Mouse (Mus musculus) adrenal gland, adult 2 months (tissue): ENCODE measurements around the gene Iqsec1. TPM values are rescaled to one million over a fixed set of nuclear protein-coding genes. Genes with fewer than 3 reads are reported as not detected.
A peak's percentile ranks its signal among the peaks of the same experiment; 100 is the strongest.

ENCODE experiments used
- DNase-seq: peaks from one replicate; pipeline ENCODE4 v3.0.0; 2021
- polyA plus RNA-seq: library from polyadenylated mRNA; depleted of rRNA; stranded (reverse); fragments of >200 nt; gene quantifications from 2 replicates; pipeline ENCODE4 v1.2.3, GENCODE M21; 2012
- total RNA-seq, 2 experiments: library from RNA; stranded (reverse); gene quantifications; 2 replicates each; pipeline ENCODE4 v1.2.3; 2021

The Iqsec1 gene
- total and polyA plus RNA-seq, 3 experiments, result 101 to 168 (median 123) TPM

DNA sequence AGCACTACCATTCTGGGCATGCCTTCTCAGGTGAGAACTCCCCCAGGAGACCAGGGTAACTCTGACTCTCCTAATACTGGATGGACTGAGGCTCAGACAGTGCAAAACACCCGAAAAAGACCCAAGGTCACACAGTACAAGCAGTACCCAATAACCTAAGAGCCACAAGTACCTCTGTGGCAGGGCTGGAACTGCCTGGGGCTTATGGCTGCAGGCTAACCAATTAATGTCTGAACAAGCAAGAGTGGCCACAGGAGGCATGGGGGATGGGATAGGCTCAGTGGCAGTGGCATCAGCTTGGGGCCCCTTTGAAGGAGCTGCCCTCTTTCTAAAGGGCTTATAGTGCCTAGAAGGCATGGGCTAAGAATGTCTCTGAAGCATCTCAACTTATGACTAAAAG, 263.0 kb downstream of the Iqsec1 start:
- DNase-seq, result no peak

DNA sequence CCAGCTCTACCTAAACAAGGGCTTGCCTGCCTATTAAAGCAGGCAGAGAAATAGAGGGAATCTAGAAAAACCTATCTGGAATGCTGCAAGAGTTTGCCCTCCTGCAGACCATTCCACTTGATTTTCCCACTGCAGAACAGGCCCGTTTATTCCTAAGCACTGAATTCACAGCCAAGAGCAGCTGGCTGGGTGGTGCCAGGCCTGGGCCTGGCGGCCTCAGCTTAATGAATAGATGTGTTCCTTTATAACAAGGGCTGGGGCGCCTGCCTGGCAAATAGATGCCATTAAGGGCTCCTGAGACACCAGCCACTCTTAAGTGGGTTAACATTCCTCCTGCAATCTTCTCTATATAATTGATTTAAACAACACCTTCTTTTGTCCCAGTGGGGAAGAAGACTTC, 265.5 kb downstream of the Iqsec1 start:
- no peak for DNase-seq

DNA sequence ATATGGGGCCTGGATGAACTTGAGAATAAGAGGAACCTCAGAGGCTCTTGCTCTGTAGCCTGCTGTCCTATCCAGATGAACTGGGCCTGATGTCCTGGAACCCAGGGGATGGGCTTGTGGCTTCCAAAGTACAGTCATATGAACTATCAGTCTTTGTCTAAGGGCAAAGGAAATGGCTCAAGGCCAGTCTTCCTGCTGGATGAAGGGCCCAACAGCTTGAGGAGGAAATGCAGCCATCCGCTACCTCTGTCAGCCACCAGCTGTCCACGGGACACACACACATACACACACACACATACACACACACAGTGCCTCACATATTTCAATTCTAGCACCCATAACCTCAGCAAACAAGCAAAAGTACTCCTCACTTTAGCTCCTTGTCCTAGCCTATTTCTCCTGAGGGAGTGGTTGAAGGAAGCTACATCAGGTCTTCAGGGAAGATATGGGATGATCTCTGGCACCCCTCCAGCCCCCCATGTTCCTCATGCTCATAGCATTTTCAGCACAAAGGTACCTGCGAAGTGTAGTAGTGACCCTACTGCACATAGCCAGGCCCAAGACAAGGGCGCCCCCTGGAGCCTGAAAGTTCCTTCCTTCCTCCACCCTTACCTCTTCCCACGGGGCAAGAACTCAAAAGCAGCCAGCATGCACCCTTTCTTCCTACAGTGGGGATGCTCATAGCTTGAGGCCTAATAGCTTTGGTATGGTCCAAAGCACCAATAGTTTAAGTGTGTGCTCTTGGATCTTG, 267.3 kb downstream of the Iqsec1 start:
- peak; percentile 78 for DNase-seq

DNA sequence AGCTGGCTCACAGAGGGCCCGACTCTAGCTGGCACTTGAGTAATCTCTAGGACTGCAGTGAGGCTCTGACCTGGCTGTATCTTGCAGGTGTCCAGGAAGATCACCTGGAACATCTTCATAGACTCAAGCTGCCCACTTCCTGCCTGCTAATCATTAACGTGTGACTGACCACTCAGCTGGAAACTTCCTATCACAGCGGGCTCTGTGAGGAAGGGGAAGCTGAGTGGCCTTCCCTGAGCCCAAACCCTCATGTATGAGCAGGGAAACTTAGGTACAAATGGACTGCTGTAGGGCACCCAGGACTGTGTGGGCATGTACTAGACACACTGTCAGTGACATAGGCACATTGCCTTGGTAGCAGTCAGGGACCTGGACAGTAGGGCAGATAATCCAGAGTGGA, 268.3 kb downstream of the Iqsec1 start:
- DNase-seq, result no peak

DNA sequence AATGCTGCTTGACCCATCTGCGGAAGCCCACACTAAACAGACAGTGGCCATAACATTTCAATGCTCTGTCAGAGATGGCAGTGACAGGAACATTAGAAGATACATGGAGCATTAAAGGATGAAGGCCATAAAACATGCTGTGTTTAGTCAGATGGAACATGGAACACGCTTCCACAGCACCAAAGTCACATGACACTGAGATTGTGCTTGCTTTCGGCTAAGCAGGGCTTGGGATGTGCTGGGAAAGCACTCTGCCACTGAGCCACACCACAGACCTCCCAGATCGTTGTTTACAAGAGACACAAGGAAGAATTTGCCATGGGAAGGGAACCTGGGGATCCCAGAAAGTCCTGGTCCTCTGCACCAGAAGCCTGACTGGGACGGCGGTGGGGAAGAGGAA, 269.1 kb downstream of the Iqsec1 start:
- no peak for DNase-seq

DNA sequence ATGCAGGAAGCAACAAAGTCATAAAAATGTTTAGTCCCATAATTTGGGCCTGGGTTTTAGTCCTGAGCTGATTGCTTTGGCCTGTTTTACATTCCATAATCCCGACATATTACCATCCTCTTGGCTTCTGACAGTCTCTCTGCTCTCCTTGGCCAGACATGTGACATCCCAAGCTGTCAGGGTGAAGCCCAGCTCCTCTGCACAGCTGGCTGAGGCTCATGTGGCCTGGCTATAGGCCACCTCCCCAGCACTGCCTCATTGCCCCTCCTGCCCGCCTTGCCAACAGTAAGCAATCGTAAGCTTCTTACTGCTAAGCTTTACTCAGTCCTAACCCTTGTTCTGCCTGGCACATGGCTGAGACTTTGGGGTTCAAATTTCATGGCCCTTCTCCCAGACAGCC, 270.0 kb downstream of the Iqsec1 start:
- no peak for DNase-seq

DNA sequence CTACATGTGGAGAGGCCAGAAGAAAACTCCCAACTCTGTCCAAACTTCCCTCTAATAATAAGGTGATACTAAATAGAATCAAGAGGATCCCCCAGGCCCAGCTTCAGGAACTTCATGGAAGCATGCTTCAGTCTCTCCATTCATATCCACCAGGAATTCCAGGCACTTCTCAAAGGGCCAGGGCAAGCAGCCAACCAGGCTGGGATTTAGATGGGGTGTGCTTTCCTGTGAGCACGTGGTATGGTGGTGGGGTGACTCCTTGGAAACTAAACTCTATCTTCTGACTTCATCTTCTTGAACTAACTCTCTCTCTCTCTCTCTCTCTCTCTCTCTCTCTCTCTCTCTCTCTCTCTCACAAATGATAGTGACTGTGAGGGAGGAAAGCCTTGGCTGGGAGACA, 270.8 kb downstream of the Iqsec1 start:
- DNase-seq, result peak; percentile 57

DNA sequence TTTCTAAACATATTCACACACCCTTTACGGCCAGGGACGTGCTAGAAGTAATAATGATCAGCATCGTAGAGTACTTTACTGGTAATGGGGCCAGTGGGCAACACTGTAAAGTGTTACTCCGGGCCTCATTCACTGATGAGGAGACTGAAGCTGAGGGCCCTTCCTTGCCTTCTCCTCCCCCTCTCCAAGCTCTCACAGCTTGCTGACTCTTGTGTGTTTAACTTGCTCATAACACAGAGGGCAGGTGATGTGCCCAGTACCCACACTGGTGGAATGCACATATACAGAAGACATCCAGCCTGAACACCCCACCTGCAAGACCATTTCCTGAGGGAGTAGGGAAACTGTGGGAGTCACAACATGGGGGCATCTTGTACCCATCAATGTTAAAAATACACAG, 271.6 kb downstream of the Iqsec1 start:
- DNase-seq, result no peak

DNA sequence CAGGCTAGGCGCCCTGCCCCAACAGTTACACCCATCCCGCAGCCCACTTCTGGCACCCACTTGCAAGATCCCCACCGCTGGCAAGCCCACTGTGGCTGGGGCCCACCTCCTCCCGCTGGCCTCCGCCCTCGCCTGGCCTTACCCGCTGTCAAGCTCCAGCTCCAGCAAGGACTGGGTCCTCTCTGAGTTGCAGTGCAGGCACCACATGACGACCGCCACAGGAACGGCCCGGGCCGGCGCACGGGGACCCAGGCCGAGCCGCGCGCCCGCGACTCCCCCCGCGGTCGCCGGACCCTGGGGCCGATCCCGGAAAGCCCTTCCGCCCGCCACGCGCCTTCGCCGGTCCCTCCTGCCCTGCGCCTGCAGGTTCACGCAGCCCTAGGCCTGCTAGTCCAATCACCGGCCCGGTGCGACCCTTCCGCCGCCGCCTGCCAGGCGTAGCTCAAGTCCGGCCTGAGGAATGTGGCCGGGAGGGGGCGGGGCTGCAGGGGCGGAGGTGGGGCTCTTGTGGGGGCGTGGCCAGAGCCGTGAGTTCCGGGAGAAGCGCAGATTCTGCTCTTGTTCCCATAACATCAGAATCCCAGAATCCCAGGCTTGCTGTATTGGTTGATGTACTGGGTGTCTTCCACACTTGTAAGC, 272.3 kb downstream of the Iqsec1 start:
- DNase-seq, result peak; percentile 91

DNA sequence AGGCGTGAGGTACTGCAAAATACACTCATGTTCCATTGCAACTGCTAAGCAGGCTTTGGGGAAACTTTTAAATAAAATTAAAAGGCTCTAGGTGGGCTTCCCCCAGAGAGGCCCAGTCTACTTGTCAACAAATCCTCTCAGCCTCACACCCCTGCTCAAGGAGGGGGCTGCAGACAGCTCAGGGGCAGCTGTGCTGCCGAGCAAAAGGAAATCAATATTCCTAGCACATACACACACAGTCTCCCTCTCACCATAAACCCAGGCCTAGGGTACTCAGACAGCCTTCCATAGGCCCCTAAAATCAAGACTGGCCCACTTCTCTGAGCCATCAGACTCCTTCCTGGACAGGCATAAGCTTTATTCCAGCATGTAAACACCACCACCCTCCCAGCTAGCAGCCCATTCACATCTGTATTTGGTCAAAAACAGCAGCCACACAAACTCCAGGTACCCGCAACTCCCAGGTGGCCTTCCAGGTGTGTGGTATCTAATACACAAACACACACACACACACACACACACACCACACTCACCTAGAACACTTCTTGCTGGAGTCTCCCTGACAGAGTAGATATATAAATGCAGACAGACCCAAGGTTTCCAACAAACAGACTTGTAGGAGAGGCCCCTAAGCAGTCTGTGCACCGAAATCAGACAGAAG, 273.1 kb downstream of the Iqsec1 start:
- DNase-seq, result no peak

DNA sequence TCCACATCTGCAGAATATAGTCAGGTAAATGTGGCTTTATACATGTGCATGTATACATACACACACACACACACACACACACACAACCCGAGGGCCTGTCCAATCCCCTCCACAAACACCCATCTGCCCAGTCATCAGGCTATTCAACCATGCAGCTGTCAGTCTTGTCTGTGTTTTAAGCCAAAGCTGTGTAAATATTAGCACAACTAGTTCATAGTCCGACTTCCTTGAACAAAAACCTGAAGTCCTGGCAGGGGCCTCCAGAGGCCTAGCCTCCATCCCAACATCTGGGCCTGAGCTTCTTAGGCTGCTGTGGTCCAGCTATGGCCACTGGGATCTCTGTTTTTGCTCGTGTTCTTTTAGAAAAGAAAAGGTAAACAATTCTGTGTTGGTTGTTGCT, 274.8 kb downstream of the Iqsec1 start:
- no peak for DNase-seq

DNA sequence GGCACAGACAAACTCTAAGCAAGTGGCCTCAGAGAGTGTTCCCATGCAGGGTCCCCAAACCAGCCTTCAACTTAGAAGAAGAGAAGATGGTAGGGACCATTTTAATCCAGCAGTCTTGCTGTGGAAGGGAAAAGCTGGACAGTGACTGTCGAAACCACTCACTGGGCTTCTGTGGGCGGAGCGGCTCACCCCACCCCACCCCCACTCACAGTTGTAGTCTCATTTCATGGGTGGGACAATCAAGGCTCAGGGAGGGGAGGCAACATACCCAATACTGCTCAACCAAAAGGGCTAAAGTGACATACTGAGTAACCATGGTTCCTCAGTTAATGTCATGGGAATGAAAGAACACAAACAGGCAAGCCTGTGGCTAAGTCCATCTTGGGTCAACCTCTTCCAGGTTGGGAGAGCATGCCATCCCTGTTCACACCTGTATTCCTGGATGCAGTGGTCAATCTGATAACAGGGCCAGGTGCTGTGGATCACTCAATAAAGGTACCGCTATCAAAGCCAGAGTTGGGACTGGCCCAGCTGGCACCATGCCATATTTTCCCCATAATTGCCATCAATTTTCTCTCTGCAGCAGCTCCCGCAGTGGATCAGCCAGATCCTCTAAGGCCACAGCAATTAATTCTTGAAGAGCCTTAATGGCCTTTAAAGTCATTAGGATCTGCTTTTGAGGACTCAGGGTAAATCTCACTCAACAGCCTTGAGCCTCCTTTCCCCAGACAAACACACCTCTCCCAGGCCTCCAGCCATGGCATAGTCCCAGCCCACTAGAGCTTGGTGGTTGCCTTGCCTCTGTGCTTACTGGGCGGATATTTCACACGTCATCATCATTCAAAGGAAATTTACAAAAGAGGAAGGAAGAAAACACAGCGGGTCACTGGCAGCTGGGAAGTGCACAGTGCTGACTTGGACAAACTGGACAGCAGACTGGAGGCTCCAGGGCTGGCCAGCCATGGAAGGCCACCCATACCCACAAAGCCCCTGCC, 275.7 kb downstream of the Iqsec1 start:
- DNase-seq, result peak; percentile 58

DNA sequence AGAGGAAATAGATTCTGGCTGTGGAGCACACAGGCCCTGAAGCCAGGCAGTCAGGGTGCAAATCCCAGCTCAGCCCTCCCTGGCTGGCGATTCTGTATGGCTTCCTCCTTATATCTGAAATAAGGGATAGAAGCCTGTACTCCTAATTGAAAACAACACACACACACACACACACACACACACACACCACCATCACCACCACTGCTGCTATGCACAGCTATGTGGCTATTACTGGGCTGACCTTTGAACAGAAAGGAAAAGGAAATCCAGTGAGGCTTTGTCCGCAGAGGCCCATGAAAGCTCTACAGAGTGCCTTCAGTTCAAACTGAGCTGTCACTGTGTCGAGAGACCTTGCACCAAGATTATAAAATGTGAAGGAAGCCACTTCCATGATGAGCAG, 276.4 kb downstream of the Iqsec1 start:
- DNase-seq, result no peak

DNA sequence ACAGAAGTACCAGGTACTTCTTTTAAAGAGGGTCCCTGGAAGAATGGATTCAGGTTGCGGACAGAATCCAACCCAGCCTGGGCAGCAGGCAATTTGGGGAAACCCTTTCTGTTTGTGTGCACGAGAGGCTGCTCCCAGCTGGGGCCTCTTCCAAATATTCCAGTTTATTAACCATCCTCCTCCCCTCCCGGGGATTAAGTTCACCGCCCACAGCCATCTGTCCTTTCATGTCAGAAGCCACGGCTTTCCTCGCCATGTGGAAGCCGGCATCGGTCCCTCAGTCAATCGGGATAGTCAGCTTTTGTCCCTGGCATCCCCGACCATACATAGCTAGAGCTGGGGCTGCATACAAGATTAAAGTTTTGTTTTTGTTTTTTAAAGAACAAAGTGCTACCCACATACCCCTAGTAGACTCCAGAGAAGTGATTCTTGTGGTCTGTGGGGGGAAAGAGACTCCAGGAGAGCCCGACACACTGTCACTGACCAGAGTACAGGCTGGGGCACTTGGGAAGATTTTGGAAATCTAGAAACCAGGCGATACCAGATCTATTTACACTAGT, 276.9 kb downstream of the Iqsec1 start:
- no peak for DNase-seq

DNA sequence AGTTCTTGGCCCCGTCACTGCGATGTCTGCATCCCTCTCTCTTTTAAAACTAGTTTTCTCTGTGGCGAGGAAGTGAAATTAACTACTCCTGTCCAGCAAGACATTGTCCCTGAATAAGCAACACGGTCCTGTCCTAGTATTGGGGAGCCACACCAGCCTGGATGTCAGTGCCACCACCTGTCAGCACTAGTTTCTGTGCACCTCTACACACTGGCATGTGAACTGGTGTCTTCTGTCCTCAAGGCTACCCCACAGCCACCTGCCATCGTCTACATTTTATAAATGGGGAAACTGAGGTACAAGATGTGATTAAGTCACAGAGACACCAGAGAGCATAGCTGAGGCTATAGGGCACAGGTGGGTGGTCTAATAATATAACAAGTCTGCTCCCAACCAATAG, 277.7 kb downstream of the Iqsec1 start:
- DNase-seq, result no peak

DNA sequence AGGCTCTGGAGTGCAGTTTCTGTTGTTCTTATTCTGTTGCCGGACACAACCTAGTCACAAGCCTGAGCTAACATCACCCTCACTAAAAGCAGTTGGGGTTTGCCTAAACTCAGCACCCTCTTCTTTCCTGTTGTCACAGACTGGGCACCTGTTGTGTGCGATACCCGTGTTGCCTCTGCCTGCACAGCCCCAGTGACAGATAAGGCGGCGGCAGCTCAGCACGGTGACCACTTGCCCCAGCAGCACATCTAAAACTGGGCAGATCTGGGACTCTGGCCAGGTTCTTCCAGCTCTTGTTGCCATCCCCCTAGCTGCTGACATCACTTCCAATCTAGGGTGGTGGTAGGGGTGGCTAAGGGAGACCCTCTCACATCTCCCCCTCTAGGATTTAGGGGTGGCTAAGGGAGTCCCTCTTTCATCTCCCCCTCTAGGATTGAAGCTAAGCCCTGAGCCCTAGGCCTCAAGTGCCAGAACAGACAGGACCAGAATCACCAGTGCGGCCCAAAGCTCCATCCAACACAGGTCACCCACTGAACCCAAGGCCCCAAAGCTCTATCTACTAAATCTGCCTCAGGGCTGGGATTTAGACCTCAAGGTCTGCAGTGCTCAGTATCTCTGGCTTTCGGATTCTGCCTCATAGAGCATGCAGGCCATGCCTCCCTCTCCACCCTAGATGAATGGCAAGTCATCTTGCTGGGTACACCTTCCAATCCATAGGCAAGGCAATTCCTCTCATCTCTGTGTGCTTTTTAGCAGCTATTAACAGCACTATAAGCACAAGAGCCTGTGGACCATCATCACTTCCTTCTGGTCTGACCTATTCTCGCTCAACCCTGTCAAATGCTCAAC, 278.3 kb downstream of the Iqsec1 start:
- no peak for DNase-seq

DNA sequence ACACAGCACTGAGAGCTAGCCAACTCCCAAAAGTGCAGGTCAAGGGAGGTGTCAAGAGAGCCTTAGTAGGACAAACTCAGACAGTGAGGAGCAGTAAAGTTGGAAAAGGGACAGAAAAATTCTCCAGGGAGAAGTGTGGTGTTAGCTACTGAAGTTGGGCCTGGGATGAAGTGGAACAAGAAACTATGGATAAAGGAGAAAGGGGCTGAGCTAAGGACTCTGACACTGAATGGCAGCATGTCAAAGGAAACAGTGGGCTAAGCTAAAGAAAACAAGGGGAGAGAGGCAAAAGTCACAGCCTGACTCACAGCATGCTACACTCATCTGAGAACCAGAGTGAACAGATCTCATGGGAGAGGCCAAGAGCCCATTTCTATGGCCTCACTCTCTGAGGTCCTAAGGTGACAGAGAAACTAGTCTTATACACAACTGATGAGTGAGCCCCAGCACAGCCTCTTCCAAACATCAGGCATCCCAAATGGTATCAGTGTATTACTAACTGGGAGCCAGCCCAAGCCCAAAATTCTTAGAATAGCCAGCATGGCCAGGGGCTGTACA, 280.3 kb downstream of the Iqsec1 start:
- no peak for DNase-seq

DNA sequence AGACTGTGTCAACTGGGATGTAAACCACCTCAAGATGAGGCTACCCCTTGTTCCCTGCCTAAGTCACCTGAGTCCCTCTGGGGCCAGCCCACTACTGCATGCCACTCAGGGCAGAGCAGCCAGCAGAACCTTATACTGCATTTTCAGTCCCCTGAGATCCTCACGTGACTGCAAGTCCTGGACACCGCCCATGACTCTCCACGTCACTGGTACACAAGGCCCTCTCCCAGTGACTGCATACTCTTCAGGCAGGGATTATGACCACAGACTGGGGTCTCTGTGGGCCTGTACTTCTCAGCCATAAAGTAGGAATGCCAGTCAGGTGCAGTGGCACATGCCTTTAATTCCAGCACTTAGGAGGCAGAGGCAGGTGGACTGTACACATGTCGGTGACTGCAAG, 281.3 kb downstream of the Iqsec1 start:
- peak; percentile 40 for DNase-seq

DNA sequence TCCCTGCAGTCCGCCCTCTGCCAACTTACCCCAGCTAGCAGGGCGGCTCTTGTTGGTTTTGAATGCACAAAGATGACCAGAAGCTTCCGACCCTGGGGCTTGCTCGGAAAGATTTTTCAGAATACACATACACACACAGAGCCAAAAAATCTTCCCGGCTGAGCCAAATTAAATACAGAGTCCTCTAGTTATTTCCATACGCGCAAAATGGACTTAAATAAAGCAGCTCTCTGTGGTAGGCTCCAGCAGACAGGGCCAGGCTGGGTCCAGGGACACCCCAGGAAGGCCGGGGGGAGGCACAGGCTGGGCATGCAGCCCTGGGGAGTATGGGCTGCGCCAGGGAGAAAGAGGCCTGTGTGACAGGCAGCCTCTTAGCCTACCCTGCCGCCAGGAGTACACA, 282.0 kb downstream of the Iqsec1 start:
- DNase-seq, result no peak

DNA sequence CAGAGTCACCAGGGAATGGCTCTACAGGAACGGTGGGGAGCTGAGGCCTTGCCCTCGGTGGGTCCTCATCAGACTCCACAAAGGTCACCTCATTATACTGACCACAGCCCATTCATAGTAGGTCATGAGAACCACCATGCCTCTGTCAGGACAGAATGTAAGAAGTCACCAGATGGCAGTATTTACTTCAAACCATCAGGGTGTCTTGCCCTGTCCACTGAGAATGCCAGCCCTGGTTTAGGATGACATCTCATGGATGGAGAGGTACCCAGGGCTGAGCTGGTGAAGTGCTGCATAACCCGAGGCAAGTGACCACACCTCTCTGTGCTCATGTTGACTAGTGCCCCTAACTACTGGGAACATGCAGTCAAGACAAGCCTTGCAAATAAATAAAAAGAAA, 282.7 kb downstream of the Iqsec1 start:
- DNase-seq, result no peak
